Mouse (Mus musculus) liver, embryonic 12.5 days (tissue): Measurements from ENCODE around the gene Mlycd. TPM values are rescaled to one million over a fixed set of nuclear protein-coding genes. Genes with fewer than 3 reads are reported as not detected.
A peak's percentile ranks its signal among the peaks of the same experiment; 100 is the strongest.

ENCODE experiments used
- ATAC-seq: fragments of 200-750 bp; cut with Nextera tagmentation; 2 replicates; pipeline ENCODE4 v1.8.0; 2017; ENCODE audit warnings: moderate number of reproducible peaks, mild to moderate bottlenecking, moderate library complexity
- H3K27ac ChIP-seq: fragments of 300-500 bp; sonication (generic); 2 replicates; pipeline ENCODE4 v1.5.1; 2016; ENCODE audit warnings: mild to moderate bottlenecking
- H3K27me3 ChIP-seq: fragments of 300-500 bp; sonication (generic); replicated peaks from 2 replicates; pipeline ENCODE4 v1.6.1; 2016; ENCODE audit warnings: mild to moderate bottlenecking, moderate library complexity
- H3K36me3 ChIP-seq: fragments of 300-500 bp; sonication (generic); 2 replicates; pipeline ENCODE4 v1.6.1; 2016; ENCODE audit warnings: mild to moderate bottlenecking, moderate library complexity
- H3K4me1 ChIP-seq: fragments of 300-500 bp; sonication (generic); 2 replicates; pipeline ENCODE4 v1.6.1; 2016
- H3K4me2 ChIP-seq: fragments of 300-500 bp; sonication (generic); 2 replicates; pipeline ENCODE4 v1.6.1; 2016; ENCODE audit warnings: mild to moderate bottlenecking, moderate library complexity
- H3K4me3 ChIP-seq: fragments of 300-500 bp; sonication (generic); 2 replicates; pipeline ENCODE4 v1.5.1; 2016; ENCODE audit warnings: mild to moderate bottlenecking, moderate library complexity
- H3K9ac ChIP-seq: fragments of 300-500 bp; sonication (generic); 2 replicates; pipeline ENCODE4 v1.6.1; 2016; ENCODE audit warnings: mild to moderate bottlenecking, moderate library complexity
- H3K9me3 ChIP-seq: fragments of 300-500 bp; sonication (generic); replicated peaks from 2 replicates; pipeline ENCODE4 v1.6.1; 2016; ENCODE audit warnings: mild to moderate bottlenecking, moderate library complexity
- WGBS: fragments of 180-500 bp; shearing (Covaris S2); methylation state at CpG from one replicate; pipeline ENCODE4 v1.1.7; 2016; ENCODE audit not compliant: insufficient replicate concordance; 5-methylcytosine and 5-hydroxymethylcytosine counted together
- polyA plus RNA-seq: library from polyadenylated mRNA; unstranded; fragments of >200 nt; fragmentation: Nextera tagmentation; extraction: Ambion mirVana; gene quantifications from 2 replicates; pipeline ENCODE4 v1.2.1, GENCODE M21; 2016

The Mlycd gene
- polyA plus RNA-seq, 1 experiment from 2014 or later, result 11.7 TPM

DNA sequence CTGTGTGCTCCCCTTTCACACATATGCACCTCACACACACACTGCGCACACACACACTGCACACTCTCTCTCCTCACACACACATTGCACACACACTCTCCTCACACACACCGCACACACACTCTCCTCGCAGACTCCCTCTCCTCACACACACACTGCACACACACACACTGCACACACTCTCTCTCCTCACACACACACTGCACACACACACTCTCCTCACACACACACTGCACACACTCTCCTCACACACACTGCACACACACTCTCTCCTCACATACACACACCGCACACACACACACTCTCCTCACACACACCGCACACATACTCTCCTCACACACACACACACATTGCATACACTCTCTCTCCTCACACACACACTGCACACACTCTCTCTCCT, 10.0 kb downstream of the Mlycd start:
- no peak overlapping the region for H3K9ac ChIP-seq
- H3K4me1 ChIP-seq, result no peaks in the 10 kb centered on the region
- no peak overlapping the region for H3K4me2 ChIP-seq
- no peaks in the 10 kb centered on the region for H3K9me3 ChIP-seq
- no peak overlapping the region for H3K4me3 ChIP-seq
- H3K27ac ChIP-seq, result no peak overlapping the region
- WGBS, result 84% methylated on average over 5 of the region's 5 CpGs
- peaks cover 45% of the 10 kb centered on the region for H3K36me3 ChIP-seq
- no peak for ATAC-seq
- H3K27me3 ChIP-seq, result no peaks in the 10 kb centered on the region

DNA sequence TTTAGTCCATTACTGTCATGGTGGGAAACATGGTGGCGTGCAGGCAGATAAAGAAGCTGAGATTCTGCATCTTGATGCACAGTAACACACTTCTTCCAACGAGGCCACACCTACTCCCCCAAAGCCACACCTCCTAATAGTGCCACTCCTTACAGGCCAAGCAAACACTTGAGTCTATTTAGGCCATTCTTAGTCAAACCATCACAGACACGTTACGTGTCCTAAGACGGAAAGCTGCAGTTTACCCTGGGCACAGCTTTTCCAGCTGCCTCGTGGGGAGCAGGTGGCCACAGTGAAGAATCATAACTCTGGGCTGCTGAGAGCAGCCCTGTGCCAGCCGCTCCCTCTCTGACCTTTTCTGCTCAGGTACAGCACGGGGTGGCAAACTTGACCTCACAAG, 13.6 kb downstream of the Mlycd start:
- Histone ChIP-seq H3K9ac (no peak overlapping the region), H3K36me3 (peaks cover 62% of the 10 kb centered on the region), H3K4me2 (no peak overlapping the region), H3K27ac (no peak overlapping the region), H3K27me3 (no peaks in the 10 kb centered on the region), H3K9me3 (no peaks in the 10 kb centered on the region), H3K4me3 (no peak overlapping the region), H3K4me1 (peaks cover 6% of the 10 kb centered on the region; the same call in 1 of the 2 replicates)
- no peak for ATAC-seq
- 75% methylated on average over 8 of the region's 8 CpGs for WGBS

DNA sequence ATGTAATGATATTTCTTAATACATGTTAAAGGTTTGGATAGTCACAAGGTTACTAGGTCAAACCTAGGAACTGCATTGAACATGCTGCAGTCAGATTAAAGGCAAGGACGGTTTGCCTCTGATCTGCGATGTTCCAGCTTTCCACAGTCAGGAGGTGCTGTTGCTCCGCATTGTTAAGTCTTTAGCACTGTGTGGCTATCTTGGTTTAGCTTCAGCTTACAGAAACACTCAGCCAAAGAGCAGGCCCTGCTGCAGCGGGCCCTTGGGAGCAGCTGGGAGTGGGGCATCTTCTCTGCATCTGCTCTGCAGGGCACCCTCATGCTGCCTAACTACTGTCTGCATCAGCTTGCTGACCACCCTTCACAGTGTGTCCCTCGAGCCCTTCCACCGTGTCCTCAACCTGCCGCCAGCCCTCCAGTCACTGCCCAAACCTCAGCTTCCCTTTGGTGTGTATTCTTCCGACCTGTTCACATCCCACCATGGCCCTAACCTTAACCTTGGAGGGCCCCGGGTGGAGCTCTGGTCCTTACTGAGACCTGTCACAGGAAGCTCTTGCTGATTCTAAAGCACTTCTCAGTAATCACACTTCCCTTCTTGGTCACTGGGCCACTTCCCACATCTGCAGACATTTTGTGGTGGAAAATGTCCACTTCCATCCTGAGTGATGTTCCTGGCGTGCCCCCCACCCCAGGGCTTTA, 17.5 kb downstream of the Mlycd start:
- Histone ChIP-seq H3K9me3 (no peaks in the 10 kb centered on the region), H3K27me3 (peaks cover 8% of the 10 kb centered on the region), H3K4me3 (no peak overlapping the region), H3K9ac (no peak overlapping the region), H3K4me2 (no peak overlapping the region), H3K27ac (no peak overlapping the region), H3K36me3 (peaks cover 44% of the 10 kb centered on the region), H3K4me1 (peaks cover 9% of the 10 kb centered on the region; the same call in 1 of the 2 replicates)
- no peak for ATAC-seq
- WGBS, result 51% methylated on average over 10 of the region's 10 CpGs

DNA sequence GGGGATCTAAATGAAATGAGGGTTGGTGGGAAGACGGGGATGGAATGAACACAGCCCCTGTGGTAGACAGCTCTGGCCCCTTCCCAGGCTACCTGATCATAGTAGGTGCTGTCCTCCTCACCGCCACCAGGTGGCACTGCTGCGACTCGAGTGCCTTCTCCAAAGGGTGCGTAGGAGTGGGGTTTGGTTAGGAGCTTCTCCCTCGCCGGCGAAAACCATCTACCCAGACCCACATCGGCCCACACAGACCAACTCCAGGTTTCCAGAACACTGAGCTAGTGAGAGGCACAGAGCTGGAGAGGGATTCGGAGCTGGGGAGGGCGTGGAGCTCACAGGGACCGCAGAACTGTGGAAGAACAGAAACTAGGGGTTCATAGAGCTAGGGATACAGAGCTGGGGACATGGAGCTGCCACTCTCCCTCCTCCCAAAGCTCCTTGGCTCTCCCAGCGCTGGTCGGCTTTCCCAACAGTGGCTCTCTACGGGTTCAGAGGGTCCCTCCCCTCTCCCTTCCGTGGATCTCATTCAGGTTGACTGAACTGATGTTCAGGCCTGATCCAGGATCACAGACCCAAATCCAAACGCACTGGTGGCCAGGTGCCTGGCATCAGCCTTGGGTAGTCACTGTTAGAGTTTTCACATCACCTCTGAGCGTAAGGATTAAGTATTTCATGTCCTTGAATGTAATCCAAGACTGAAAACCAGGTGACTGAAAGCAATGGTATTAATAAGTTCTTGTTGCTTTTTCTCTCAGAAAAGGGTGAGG, 18.2 kb downstream of the Mlycd start:
- no peak overlapping the region for H3K27ac ChIP-seq
- 9% methylated on average over 18 of the region's 18 CpGs for WGBS

DNA sequence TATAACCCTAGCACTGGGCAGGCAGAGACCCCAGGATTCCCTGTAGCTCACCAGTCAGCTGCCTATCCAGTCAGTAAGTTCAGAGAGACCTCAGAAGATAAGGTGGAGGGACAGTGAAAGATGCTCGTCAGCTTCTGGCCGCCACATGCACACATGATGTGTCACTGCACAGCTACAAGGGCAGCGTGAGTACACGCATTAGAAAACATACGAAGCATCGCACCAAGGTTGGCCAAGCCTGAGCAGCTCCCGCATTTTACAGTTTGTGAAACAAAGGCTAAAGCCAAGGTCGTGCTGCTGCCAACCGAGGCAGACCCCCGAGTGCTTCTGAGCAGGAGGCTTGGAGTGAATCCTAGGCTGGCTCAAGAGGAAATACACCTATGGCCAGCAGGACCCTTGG, 18.9 kb downstream of the Mlycd start:
- H3K4me1 ChIP-seq, result peaks cover 9% of the 10 kb centered on the region; the same call in 1 of the 2 replicates
- H3K4me3 ChIP-seq, result no peak overlapping the region
- peaks cover 8% of the 10 kb centered on the region for H3K27me3 ChIP-seq
- H3K9ac ChIP-seq, result no peak overlapping the region
- WGBS, result 71% methylated on average over 10 of the region's 10 CpGs
- ATAC-seq, result no peak
- peaks cover 30% of the 10 kb centered on the region for H3K36me3 ChIP-seq
- H3K4me2 ChIP-seq, result no peak overlapping the region
- no peaks in the 10 kb centered on the region for H3K9me3 ChIP-seq
- H3K27ac ChIP-seq, result no peak overlapping the region

More for the DNA sequence above, 18.2 kb downstream of the Mlycd start:
- Histone ChIP-seq H3K9ac (peak overlapping the region; percentile 50), H3K9me3 (no peaks in the 10 kb centered on the region), H3K27me3 (peaks cover 8% of the 10 kb centered on the region), H3K4me1 (peaks cover 9% of the 10 kb centered on the region; the same call in 1 of the 2 replicates), H3K4me2 (peak overlapping the region; percentile 55), H3K36me3 (peaks cover 37% of the 10 kb centered on the region), H3K4me3 (peak overlapping the region; percentile 16; the same call in 1 of the 2 replicates)
- peak; percentile 54; the same call in 1 of the 2 replicates for ATAC-seq

DNA sequence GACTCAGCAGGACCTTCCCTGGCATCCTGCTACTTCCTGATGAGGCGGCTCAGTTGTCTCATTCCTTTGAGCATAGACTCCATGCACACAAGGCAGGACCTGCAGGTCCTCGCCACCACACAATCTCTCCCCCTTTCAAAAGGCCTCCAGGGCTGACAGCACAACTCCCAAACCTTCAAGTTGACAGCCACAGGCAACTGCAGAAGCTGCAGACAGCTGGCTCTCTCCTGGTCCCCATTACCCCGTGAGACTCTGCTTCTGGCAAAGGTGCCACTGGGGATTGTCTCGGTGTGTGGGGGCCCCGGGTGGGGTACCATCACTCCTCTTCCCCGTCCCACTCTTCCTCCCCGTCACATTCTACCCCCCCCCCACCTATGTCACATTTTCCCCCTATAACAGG, 25.6 kb downstream of the Mlycd start:
- Histone ChIP-seq H3K27me3 (peaks cover 15% of the 10 kb centered on the region), H3K4me2 (no peak overlapping the region), H3K27ac (no peak overlapping the region), H3K4me3 (no peak overlapping the region), H3K4me1 (peaks cover 27% of the 10 kb centered on the region), H3K9me3 (no peaks in the 10 kb centered on the region), H3K9ac (no peak overlapping the region), H3K36me3 (no peaks in the 10 kb centered on the region)
- WGBS, result 53% methylated on average over 7 of the region's 7 CpGs
- ATAC-seq, result no peak

DNA sequence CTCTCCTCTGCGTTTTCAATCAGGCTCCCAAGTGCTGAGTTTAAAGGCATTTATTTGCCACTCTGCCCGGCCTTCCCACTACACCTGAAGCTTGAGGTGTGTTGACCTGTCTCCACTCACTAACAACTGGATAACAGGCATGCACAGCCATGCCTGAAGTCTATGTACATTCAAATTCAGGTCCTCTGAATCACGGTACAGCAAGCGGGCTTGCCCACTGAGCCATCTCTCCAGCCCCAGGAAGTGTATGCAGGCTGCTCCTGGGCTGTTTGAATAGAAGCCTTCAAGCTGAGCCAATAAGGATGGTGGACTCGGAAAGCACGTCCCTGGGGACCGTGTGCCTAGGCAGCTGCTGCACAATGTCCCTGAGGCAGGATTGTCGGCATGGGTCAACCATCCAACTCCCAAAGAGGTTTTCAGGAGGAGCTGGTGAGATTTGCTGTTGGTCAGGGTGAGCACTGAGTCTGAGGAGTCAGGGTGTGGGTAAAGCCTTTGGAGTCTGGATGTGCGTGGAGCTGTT, 27.0 kb downstream of the Mlycd start:
- no peak for ATAC-seq
- peaks cover 38% of the 10 kb centered on the region for H3K4me1 ChIP-seq
- no peak overlapping the region for H3K9ac ChIP-seq
- H3K36me3 ChIP-seq, result no peaks in the 10 kb centered on the region
- 50% methylated on average over 9 of the region's 9 CpGs for WGBS
- H3K9me3 ChIP-seq, result no peaks in the 10 kb centered on the region
- no peak overlapping the region for H3K27ac ChIP-seq
- H3K4me3 ChIP-seq, result no peak overlapping the region
- H3K4me2 ChIP-seq, result no peak overlapping the region
- peaks cover 7% of the 10 kb centered on the region; the same call in 1 of the 2 replicates for H3K27me3 ChIP-seq

DNA sequence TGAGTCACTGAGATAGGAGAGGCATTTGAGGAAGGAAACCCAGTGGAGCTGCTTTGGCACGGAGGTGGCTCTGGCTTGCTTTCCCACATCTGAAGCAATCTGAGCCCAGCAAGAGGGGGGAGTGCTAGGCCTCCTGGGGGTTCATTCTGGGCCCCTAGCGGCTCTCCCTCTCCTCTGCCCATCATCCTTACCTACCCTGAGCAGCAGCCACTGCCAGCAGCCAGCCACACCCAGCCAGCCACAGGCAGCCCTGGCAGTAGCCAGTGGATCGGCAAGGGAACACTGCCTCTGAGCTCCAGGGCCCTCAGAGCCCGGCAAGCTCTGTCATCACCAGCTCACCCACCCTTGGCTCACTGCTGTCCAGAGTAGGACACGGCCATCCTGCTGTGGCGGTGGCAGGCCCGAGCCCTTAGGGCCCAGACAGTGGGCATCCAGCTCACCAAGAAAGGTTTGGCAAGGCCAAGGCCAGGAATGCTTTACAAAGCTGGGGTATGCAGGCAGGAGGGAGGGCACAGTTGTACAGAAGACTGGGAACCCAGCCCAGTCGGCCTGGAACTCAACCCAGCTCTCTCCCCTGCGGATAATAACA, 27.5 kb downstream of the Mlycd start:
- no peak overlapping the region for H3K4me3 ChIP-seq
- H3K4me2 ChIP-seq, result no peak overlapping the region
- 43% methylated on average over 9 of the region's 9 CpGs for WGBS
- no peak overlapping the region for H3K9ac ChIP-seq
- H3K4me1 ChIP-seq, result peaks cover 40% of the 10 kb centered on the region
- H3K9me3 ChIP-seq, result no peaks in the 10 kb centered on the region
- H3K27me3 ChIP-seq, result peaks cover 7% of the 10 kb centered on the region; the same call in 1 of the 2 replicates
- no peak for ATAC-seq
- no peak overlapping the region for H3K27ac ChIP-seq
- no peaks in the 10 kb centered on the region for H3K36me3 ChIP-seq

DNA sequence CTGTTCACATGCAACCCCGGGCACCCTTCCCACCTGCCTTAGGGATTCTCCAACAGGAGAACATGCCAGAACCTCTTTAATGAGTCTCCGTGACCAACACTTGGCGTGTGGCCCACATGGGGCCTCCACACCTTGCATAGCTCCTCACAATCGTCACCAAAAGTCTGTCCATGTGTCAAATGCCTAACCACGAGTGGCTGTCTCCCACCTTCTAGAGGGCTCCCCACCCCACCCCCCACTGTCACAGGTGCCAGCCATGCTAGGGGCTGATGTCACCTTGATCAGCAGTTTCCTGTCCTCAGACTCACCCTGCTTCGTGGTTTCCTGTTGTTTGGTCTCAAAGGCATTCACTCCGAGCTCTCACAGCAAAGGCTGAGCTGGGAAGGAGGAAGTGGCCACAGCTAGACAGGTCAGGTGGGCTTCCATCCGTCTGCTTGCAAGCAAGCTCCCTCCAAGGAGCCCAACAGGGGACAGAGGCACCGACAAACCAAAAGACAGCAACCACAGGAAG, 29.0 kb downstream of the Mlycd start:
- no peaks in the 10 kb centered on the region for H3K36me3 ChIP-seq
- peaks cover 7% of the 10 kb centered on the region; the same call in 1 of the 2 replicates for H3K27me3 ChIP-seq
- H3K27ac ChIP-seq, result peak overlapping the region; percentile 53
- no peaks in the 10 kb centered on the region for H3K9me3 ChIP-seq
- peak overlapping the region; percentile 10 for H3K4me2 ChIP-seq
- peaks cover 49% of the 10 kb centered on the region for H3K4me1 ChIP-seq
- no peak overlapping the region for H3K4me3 ChIP-seq
- H3K9ac ChIP-seq, result no peak overlapping the region
- ATAC-seq, result 0 out of 2 replicates have a peak, but pooled peaks have one; percentile 17
- 23% methylated on average over 9 of the region's 9 CpGs for WGBS

DNA sequence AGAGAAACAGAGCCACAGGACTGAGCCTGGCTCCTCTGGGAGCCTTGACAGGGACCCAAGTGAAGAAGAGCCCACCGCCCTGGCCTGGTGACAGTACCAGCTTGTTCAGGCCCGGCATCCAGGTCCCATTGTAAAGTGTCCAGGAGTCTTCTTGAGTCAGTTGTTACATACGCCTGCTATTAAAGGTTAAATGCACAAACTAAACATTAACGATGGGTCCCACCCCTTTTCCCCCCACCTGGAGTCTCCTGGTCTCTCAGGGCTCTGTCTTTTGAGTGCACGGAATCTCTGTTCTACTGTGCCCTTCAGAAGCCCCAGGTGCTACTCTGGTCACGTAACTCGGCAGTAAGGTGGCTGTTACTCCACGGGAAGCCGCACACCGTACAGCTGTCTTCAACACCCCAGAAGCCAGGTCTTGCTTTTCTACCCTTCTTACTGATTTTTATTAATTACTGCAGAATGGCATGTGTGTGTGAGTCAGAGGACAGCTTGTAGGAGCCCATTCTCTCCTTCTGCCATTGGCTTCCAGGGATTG, 29.6 kb downstream of the Mlycd start:
- Histone ChIP-seq H3K4me2 (peak overlapping the region; percentile 10), H3K4me1 (peaks cover 55% of the 10 kb centered on the region), H3K36me3 (no peaks in the 10 kb centered on the region), H3K4me3 (no peak overlapping the region), H3K9ac (no peak overlapping the region), H3K9me3 (no peaks in the 10 kb centered on the region), H3K27me3 (peaks cover 7% of the 10 kb centered on the region; the same call in 1 of the 2 replicates), H3K27ac (peak overlapping the region; percentile 53)
- no peak for ATAC-seq
- WGBS, result 51% methylated on average over 10 of the region's 10 CpGs

DNA sequence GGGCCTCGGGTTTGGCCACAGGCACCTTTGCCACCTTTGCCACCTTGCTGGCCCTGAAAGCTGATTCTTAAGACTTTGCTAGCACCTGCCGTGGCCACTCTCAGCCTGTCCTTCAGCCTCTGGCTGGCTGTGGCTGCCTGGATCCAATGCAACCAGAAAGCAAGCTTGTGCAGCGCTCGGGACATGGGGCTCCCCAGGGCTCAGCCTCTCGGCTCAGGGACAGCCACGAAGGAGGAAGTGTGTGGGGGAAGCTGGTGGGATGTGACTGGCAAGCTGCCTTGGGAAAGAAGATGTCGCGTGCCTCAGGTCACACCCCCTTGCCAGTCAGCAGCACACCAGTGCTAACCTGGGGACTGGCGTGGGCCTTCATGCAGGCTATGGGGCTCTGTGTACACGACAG, 30.1 kb downstream of the Mlycd start:
- H3K4me2 ChIP-seq, result no peak overlapping the region; the same call in 1 of the 2 replicates
- H3K4me1 ChIP-seq, result peaks cover 59% of the 10 kb centered on the region
- no peaks in the 10 kb centered on the region for H3K36me3 ChIP-seq
- ATAC-seq, result no peak
- H3K9me3 ChIP-seq, result no peaks in the 10 kb centered on the region
- no peak overlapping the region for H3K9ac ChIP-seq
- 40% methylated on average over 10 of the region's 10 CpGs for WGBS
- peaks cover 7% of the 10 kb centered on the region; the same call in 1 of the 2 replicates for H3K27me3 ChIP-seq
- peak overlapping the region; percentile 53 for H3K27ac ChIP-seq
- H3K4me3 ChIP-seq, result no peak overlapping the region
